Mouse (Mus musculus): ENCODE results near the gene Ptpra. TPM values are rescaled to one million over a fixed set of nuclear protein-coding genes. Genes with fewer than 3 reads are reported as not detected.

Gene Ptpra
- total and polyA plus RNA-seq, 3 experiments, result 38.5 to 73.3 (median 40.4) TPM

DNA sequence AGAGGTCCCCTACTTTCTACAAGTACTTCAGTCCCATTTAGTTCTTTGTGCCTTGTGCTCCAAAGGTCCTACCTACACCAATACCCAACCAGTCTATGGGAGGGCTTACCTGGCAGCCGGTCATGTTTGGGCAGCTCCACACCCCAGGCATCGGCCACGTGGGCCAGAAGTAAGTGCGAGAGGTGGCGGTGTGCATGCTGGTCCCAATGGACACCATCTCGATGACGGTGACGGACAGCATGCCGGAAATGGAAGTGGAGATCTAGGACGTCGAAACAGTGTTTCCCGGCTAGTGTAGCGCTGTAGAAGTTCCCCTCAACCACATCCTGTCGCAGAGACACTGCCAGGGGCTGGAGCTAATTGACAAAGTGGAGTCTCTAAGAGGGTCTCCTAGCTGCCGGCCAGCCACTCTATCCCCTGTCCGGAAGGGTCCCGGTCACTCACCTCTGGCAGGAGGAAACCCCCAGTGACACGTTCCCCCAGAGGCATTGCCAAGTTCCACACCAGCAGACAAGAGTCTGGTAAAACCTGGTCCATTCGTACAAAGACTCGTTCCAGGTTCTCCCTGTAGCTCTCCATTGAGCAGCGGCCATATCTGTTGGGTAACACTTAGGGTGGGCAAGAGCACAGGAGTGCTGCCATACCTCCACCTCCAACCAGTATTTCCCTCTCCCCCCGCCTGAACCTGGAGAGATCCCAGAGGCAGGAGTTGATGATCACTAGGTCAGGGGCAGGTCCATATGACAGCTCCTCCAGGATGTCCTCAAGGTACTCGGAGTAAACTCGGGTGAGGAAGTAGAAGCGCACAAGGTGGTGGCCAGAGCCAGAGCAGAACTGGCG lies 28.1 kb upstream of the Ptpra start:
- H3K36me3 ChIP-seq (replicated peaks in 1 of 2; ENCODE audit: control insufficient read depth in 1 of 2, insufficient read depth in 1 of 2, low read length in 1 of 2), result peaks cover 30 to 60% of the 10 kb centered on the region in 2 experiments
- no peak overlapping the region for H3K4me2 ChIP-seq (ENCODE audit: insufficient read depth, low read depth, poor library complexity, severe bottlenecking)
- no peaks in the 10 kb centered on the region for H3K27me3 ChIP-seq (replicated peaks)
- H3K79me2 ChIP-seq (replicated peaks; ENCODE audit: control insufficient read depth, extremely low read depth, insufficient read depth, poor library complexity, severe bottlenecking), result peaks cover 23% of the 10 kb centered on the region
- H3K9me3 ChIP-seq (replicated peaks; ENCODE audit: low read length), result no peaks in the 10 kb centered on the region
- TF ChIP-seq TCF12 (IDR thresholded peaks at IDR 0.05; ENCODE audit: low read depth, low read length), result no peak
- no peak for DNase-seq (ENCODE audit: extremely low read depth)
- peaks cover 14 to 46% of the 10 kb centered on the region in 2 experiments for H3K4me1 ChIP-seq (ENCODE audit: control insufficient read depth in 1 of 2, insufficient read depth in 2 of 2)
- H3K4me3 ChIP-seq (replicated peaks in 1 of 3; ENCODE audit: low read depth in 2 of 3, low read length in 2 of 3, poor library complexity in 1 of 3), result no peak overlapping the region
- no peak overlapping the region for H3K9ac ChIP-seq (ENCODE audit: insufficient read depth, low read depth)
- no peak overlapping the region for H3K27ac ChIP-seq (ENCODE audit: insufficient read depth, low read depth)
- dilution Hi-C loops (cut with MboI; ENCODE audit: extremely low pct_ligation_motif_present, extremely low pct_unique_long_range_greater_than_20kb, low sequenced_read_pairs) (no loop called here), in situ Hi-C loops (cut with MboI; ENCODE audit: low pct_ligation_motif_present, low pct_unique_long_range_greater_than_20kb, low sequenced_read_pairs) (no loop called here)

GRCm38 (mm10) chr2:130423397-130424125 lies 26.5 kb upstream of the Ptpra start:
- Histone ChIP-seq H3K4me2 (ENCODE audit: insufficient read depth, low read depth, poor library complexity, severe bottlenecking) (peak overlapping the region; percentile 48), H3K36me3 (replicated peaks in 1 of 2; ENCODE audit: control insufficient read depth in 1 of 2, insufficient read depth in 1 of 2, low read length in 1 of 2) (peaks cover 30 to 58% of the 10 kb centered on the region in 2 experiments), H3K27me3 (replicated peaks) (no peaks in the 10 kb centered on the region), H3K4me1 (ENCODE audit: control insufficient read depth in 1 of 2, insufficient read depth in 2 of 2) (peaks cover 14 to 57% of the 10 kb centered on the region in 2 experiments), H3K27ac (ENCODE audit: insufficient read depth, low read depth) (peak overlapping the region; percentile 94), H3K9me3 (replicated peaks; ENCODE audit: low read length) (no peaks in the 10 kb centered on the region), H3K4me3 (replicated peaks in 1 of 3; ENCODE audit: low read depth in 2 of 3, low read length in 2 of 3, poor library complexity in 1 of 3) (peak overlapping the region; percentile 91 to 93 (median 93)), H3K79me2 (replicated peaks; ENCODE audit: control insufficient read depth, extremely low read depth, insufficient read depth, poor library complexity, severe bottlenecking) (peaks cover 36% of the 10 kb centered on the region), H3K9ac (ENCODE audit: insufficient read depth, low read depth) (peak overlapping the region; percentile 88)
- dilution Hi-C loops (cut with MboI; ENCODE audit: extremely low pct_ligation_motif_present, extremely low pct_unique_long_range_greater_than_20kb, low sequenced_read_pairs) (no loop called here), in situ Hi-C loops (cut with MboI; ENCODE audit: low pct_ligation_motif_present, low pct_unique_long_range_greater_than_20kb, low sequenced_read_pairs) (no loop called here)
- DNase-seq (ENCODE audit: extremely low read depth), result peak; percentile 75
- TF ChIP-seq MYC (IDR thresholded peaks at IDR 0.05; ENCODE audit: low read depth, low read length) (peak; percentile 86), ELF1 (IDR thresholded peaks at IDR 0.05; ENCODE audit: low read depth, low read length) (no peak), POLR2AphosphoS2 (IDR thresholded peaks at IDR 0.05; ENCODE audit: low read depth, low read length) (no peak), EP300 (IDR thresholded peaks at IDR 0.05; ENCODE audit: low read length) (no peak), ZKSCAN1 (IDR thresholded peaks at IDR 0.05; ENCODE audit: borderline replicate concordance, low read depth, low read length) (no peak), HCFC1 (IDR thresholded peaks at IDR 0.05; ENCODE audit: low read depth, low read length) (no peak), MXI1 (IDR thresholded peaks at IDR 0.05; ENCODE audit: low read depth, low read length) (peak; percentile 74; the same call in 1 of the 2 replicates), JUND (conservative IDR thresholded peaks at IDR 0.05; ENCODE audit: low read depth, low read length) (no peak), JUN (IDR thresholded peaks at IDR 0.05; ENCODE audit: insufficient read depth, low read depth, low read length) (no peak), TCF12 (IDR thresholded peaks at IDR 0.05; ENCODE audit: low read depth, low read length) (no peak), ETS1 (conservative IDR thresholded peaks at IDR 0.05; ENCODE audit: low read depth, low read length) (peak; percentile 20; the same call in 1 of the 2 replicates), E2F4 (IDR thresholded peaks at IDR 0.05; ENCODE audit: insufficient replicate concordance, low read depth, low read length) (0 out of 2 replicates have a peak, but pooled peaks have one; percentile 8), RCOR1 (conservative IDR thresholded peaks at IDR 0.05; ENCODE audit: low read depth, low read length) (0 out of 2 replicates have a peak, but pooled peaks have one; percentile 64), UBTF (IDR thresholded peaks at IDR 0.05; ENCODE audit: low read depth, low read length) (no peak), CHD2 (IDR thresholded peaks at IDR 0.05; ENCODE audit: low read length) (peak; percentile 28; the same call in 1 of the 2 replicates), ZC3H11A (IDR thresholded peaks at IDR 0.05; ENCODE audit: low read depth, low read length) (no peak), NELFE (IDR thresholded peaks at IDR 0.05; ENCODE audit: low read depth, low read length) (no peak; the same call in 1 of the 2 replicates), MAZ (IDR thresholded peaks at IDR 0.05; ENCODE audit: low read depth, low read length) (no peak), SIN3A (IDR thresholded peaks at IDR 0.05; ENCODE audit: low read length) (no peak), NRF1 (IDR thresholded peaks at IDR 0.05; ENCODE audit: low read depth, low read length) (peak; percentile 88), CHD1 (IDR thresholded peaks at IDR 0.05; ENCODE audit: low read depth, low read length) (peak; percentile 78; the same call in 1 of the 2 replicates), KAT2A (IDR thresholded peaks at IDR 0.05; ENCODE audit: insufficient replicate concordance, low read length) (no peak), BHLHE40 (IDR thresholded peaks at IDR 0.05; ENCODE audit: low read depth, low read length) (0 out of 2 replicates have a peak, but pooled peaks have one; percentile 31), TBP (conservative IDR thresholded peaks at IDR 0.05; ENCODE audit: low read depth, low read length) (no peak), MAFK (IDR thresholded peaks at IDR 0.05; ENCODE audit: insufficient replicate concordance, low read length) (no peak), SMC3 (IDR thresholded peaks at IDR 0.05; ENCODE audit: low read depth, low read length) (no peak), MAX (IDR thresholded peaks at IDR 0.05; ENCODE audit: low read length) (peak; percentile 98), ZMIZ1 (IDR thresholded peaks at IDR 0.05; ENCODE audit: low read depth, low read length) (no peak), CTCF (conservative IDR thresholded peaks at IDR 0.05 in 1 of 2, IDR thresholded peaks at IDR 0.05 in 1 of 2; ENCODE audit: low read depth in 2 of 2, low read length in 2 of 2) (no peak)

Measured in CH12.LX (cell line).